10 mouse cellular contexts compared by ENCODE assay signal in the genomic region with DNA sequence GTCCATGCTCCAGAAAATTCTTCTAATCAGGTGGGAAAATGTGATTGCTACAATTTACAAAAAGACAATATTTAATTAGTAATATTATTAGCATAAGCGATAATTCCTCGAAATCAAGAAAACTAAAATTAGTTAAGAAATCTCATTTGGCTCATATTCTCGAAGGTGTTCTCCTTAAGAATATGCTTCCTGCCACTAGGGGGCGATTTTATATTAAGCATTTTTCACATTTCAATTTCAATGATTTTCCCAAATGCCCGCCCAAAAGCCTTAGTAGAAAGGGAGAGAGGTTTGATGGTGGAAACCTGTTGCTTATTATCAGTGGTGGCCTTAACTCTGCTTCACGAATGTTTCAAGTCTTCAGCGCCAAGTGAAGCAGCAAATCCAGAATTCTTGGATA.
DNase-seq lines count a peak whose midpoint lies in the region; ATAC-seq and TF ChIP-seq lines count a peak whose summit lies in the region.
"Had no signal": no experiment of that assay in that cellular context is flagged by ENCODE, and none has a peak within 500 bp of the region (broad histone marks: within the 10 kb centered on the region; RNA-seq: fewer than 3 reads in every experiment).

No protein-coding gene starts in this region.

- TF ChIP-seq CTCF in gastrocnemius, adult 2 months (IDR thresholded peaks at IDR 0.05): peak; percentile 56
- TF ChIP-seq CTCF in lung, embryonic 14.5 days (IDR thresholded peaks at IDR 0.05; ENCODE audit: low read depth): peak; percentile 52

- no peak for DNase-seq in gastrocnemius, adult 2 months
- no peak for DNase-seq in gastrocnemius, adult 18-20 months (ENCODE audit: low spot score)
- peak; percentile 85 for DNase-seq in lung, embryonic 14.5 days
- DNase-seq in lung, postnatal 25 days (ENCODE audit: low spot score): no peak
- peak; percentile 24 for DNase-seq in brain, embryonic 18.5 days (ENCODE audit: low read depth, low spot score)
- DNase-seq in mesoderm, embryonic 11.5 days (ENCODE audit: low read depth, low spot score): peak; percentile 37
- no peak for DNase-seq in spleen, adult 18-20 months
- no peak for DNase-seq in frontal cortex, postnatal 25 days (ENCODE audit: low spot score in 2 of 2)
- DNase-seq: thymus, postnatal 36 days had no signal

- H3K36me3 ChIP-seq in lung, embryonic 14.5 days (ENCODE audit: insufficient read depth): no peaks in the 10 kb centered on the region
- H3K36me3 ChIP-seq: G1E had no signal

- no peaks in the 10 kb centered on the region for H3K27me3 ChIP-seq in lung, embryonic 14.5 days (ENCODE audit: insufficient read depth, low read length)

- WGBS in lung, embryonic 14.5 days: 26% methylated on average over 7 of the region's 7 CpGs

- no peaks in the 10 kb centered on the region for H3K4me1 ChIP-seq in lung, embryonic 14.5 days (ENCODE audit: insufficient read depth)

- no peak for ATAC-seq in lung, embryonic 14.5 days (ENCODE audit: insufficient read depth)

- no peak overlapping the region for H3K9ac ChIP-seq in lung, embryonic 14.5 days

- H3K4me3 ChIP-seq in gastrocnemius, adult 2 months: no peak overlapping the region
- H3K4me3 ChIP-seq in lung, embryonic 14.5 days (ENCODE audit: low read depth, low read length): no peak overlapping the region

- H3K27ac ChIP-seq in gastrocnemius, adult 2 months: no peak overlapping the region
- H3K27ac ChIP-seq in lung, embryonic 14.5 days (ENCODE audit: low read depth): no peak overlapping the region

- no peak overlapping the region for H3K4me2 ChIP-seq in lung, embryonic 14.5 days

- intact Hi-C loops in gastrocnemius, adult 2 months (cut with DNase I): no loop called here

- H3K9me3 ChIP-seq in lung, embryonic 14.5 days (ENCODE audit: low read depth, low read length): no peaks in the 10 kb centered on the region

Comparison
In these comparisons a context has a peak if more than half of its experiments do, and no peak if none do; other contexts are left out.
1. DNase-seq: peak in lung, embryonic 14.5 days (single experiment), brain, embryonic 18.5 days (single experiment) and mesoderm, embryonic 11.5 days (single experiment); none in gastrocnemius, adult 2 months (single experiment), gastrocnemius, adult 18-20 months (single experiment), lung, postnatal 25 days (single experiment), spleen, adult 18-20 months (0 of 2) and frontal cortex, postnatal 25 days (0 of 2).